Mouse (Mus musculus) E14TG2a.4 (cell line): Measurements from ENCODE around the gene Slc9a8.

Source experiments
- CTCF ChIP-seq: conservative IDR thresholded peaks from 2 replicates; pipeline ENCODE4 v1.5.1; 2014; ENCODE audit warnings: low read length
- NANOG ChIP-seq: IDR thresholded peaks from 2 replicates; pipeline ENCODE4 v1.6.1; 2014; ENCODE audit warnings: borderline replicate concordance, low read length, mixed read lengths
- POU5F1 ChIP-seq: IDR thresholded peaks from 2 replicates; pipeline ENCODE4 v1.6.1; 2014; ENCODE audit warnings: low read length, borderline replicate concordance

DNA sequence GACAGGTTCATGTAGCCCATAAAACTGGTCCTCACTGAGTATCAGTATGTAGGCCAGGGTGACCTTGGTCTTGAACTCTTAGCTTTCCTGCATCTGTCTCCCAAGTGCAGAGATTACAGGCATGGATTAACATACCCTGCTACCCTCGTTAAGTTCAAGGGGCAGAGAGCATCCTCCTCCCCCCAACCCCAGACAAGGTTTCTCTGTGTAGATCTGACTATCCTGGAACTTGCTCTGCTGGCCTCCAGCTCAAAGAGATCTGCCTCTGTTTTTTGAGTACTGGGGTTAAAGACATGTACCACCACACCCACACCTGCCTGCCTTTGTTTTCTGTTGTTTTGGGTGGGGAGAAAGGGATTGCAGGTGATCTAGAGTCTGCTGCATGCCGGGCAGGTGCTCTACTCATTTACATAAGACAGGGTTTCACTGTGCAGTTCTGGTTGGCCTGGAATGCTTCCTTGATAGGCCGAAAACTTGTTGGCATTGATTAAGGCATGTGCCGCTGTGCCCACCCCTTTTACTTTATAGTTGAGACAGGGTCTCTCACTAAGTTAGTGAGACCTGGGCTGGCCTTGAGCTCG is 1.6 kb downstream of the Slc9a8 start:
- TF ChIP-seq CTCF (no peak), NANOG (peak; percentile 35; the same call in 1 of the 2 replicates), POU5F1 (no peak)
